Mouse (Mus musculus) cerebellum, adult 2 months (tissue): ENCODE data around the gene Gm9958. TPM values are rescaled to one million over a fixed set of nuclear protein-coding genes. Genes with fewer than 3 reads are reported as not detected.
A peak's percentile ranks its signal among the peaks of the same experiment; 100 is the strongest.

Experiments used
- DNase-seq, 2 experiments: peaks; one replicate each; pipeline ENCODE4 v3.0.0; 2021
- H3K27ac ChIP-seq: fragments of 200-500 bp; 2 replicates; pipeline ENCODE4 v1.5.1; 2012; ENCODE audit warnings: low read length, control low read depth, inconsistent platforms; ENCODE audit not compliant: insufficient read depth
- H3K27me3 ChIP-seq: fragments of 200-500 bp; 2 replicates; pipeline ENCODE4 v1.6.1; 2012; ENCODE audit warnings: inconsistent platforms, mild to moderate bottlenecking, low read length, moderate library complexity; ENCODE audit not compliant: control insufficient read depth, insufficient read depth
- H3K4me1 ChIP-seq: fragments of 200-500 bp; 2 replicates; pipeline ENCODE4 v1.6.1; 2011; ENCODE audit warnings: low read length; ENCODE audit not compliant: control insufficient read depth, insufficient read depth
- H3K4me3 ChIP-seq: fragments of 200-500 bp; replicated peaks from 2 replicates; pipeline ENCODE3; 2011; ENCODE audit warnings: mild to moderate bottlenecking, low read depth, low read length, control low read depth; ENCODE audit not compliant: insufficient read depth
- CTCF ChIP-seq: fragments of 200-500 bp; IDR thresholded peaks from 2 replicates; pipeline ENCODE4 v1.5.1; 2011; ENCODE audit warnings: low read depth, mild to moderate bottlenecking, control low read depth, low read length, moderate library complexity, borderline replicate concordance; ENCODE audit not compliant: insufficient read depth
- POLR2A ChIP-seq: fragments of 200-500 bp; IDR thresholded peaks from 2 replicates; pipeline ENCODE4 v1.6.1; 2011; ENCODE audit warnings: low read length, control low read depth, borderline replicate concordance; ENCODE audit not compliant: insufficient read depth
- WGBS: fragments of 180-500 bp; shearing (Covaris S2); methylation state at CpG from one replicate; pipeline ENCODE4 v1.1.7; 2018; 5-methylcytosine and 5-hydroxymethylcytosine counted together
- polyA plus RNA-seq: library from polyadenylated mRNA; depleted of rRNA; stranded (reverse); fragments of >200 nt; gene quantifications from 2 replicates; pipeline ENCODE4 v1.2.3, GENCODE M21; 2012

Gene Gm9958
- polyA plus RNA-seq, 1 experiment = 2.7 TPM

DNA sequence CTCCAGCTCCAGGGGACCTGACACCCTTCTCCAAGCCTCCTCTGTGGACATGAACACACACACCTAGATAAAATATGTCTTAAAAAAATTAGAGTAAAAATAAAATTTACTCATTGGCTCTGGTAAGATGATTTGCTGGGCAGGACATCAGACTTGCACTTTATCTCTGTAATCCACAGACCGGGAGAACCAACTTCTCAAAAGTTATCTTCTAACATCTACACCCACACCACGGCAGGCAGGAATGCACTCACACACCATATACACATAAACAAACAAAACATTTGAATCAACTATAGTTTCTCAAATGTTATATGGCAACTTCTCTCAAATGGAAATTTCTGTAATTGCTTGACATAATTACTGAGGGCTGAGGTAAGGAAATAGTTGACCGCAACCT is 20.1 kb upstream of the Gm9958 start:
- no peak overlapping the region for H3K4me3 ChIP-seq
- H3K27me3 ChIP-seq = no peaks in the 10 kb centered on the region
- no peak overlapping the region for H3K27ac ChIP-seq
- H3K4me1 ChIP-seq = no peaks in the 10 kb centered on the region
- TF ChIP-seq CTCF (no peak), POLR2A (no peak)
- WGBS = 98% methylated on average over 3 of the region's 3 CpGs
- no peak for DNase-seq

DNA sequence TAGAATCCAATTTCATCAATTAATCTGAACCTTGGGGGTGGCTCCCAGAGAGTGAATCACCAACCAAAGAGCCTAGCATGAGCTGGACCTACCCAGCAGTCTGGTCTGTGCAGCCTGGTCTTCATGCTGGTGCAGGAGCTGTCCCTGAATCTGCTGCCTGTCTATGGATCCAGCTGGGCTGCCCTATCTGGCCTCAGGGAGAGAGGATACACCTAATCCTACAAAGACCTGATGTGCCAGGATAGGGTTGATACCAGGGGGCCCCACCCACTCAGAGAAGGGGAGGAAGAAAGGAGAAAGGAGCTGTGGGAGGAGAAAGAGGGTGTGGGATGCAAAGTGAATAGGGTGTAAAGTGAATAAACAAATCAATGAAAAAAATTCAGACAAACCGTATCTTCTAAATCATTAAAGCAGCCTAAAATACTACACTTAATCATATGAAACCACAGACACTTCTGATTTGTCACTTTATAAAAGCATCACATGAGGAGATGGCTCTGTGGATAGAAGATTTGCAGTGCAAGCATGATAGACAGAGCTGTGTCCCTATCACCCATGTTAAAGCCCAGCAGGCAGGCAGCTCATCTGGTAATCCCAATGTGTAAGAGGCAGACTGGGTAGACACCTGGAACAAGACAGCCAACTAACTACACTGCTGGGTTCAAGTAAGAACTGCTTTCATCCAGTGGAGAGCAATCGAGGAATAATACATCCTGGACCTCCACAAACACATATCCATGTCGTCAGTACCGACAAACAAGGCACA is 13.3 kb upstream of the Gm9958 start:
- H3K4me3 ChIP-seq = no peak overlapping the region
- no peaks in the 10 kb centered on the region for H3K27me3 ChIP-seq
- no peaks in the 10 kb centered on the region for H3K4me1 ChIP-seq
- no peak overlapping the region for H3K27ac ChIP-seq
- TF ChIP-seq POLR2A (no peak), CTCF (no peak)
- 89% methylated on average over 4 of the region's 4 CpGs for WGBS
- DNase-seq = no peak

DNA sequence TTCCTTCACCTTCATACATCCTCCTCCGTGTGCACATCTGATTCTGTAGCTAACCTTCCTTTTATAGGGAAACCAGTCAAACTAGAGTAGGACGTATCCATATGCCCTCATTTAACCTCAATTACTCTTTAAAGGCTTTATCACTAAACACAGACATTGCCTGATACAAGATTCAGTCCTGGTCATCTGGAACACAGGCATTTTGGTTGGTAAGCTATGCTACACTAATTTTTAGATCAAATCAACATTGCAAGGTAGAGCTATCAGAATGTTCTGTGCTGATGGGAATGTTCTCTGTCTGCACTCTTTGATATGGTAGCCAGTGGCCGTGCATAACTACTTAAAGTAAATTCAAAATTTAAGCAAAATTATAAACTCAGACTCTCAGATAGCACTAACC is 11.2 kb upstream of the Gm9958 start:
- no peak overlapping the region for H3K4me3 ChIP-seq
- no peaks in the 10 kb centered on the region for H3K4me1 ChIP-seq
- TF ChIP-seq CTCF = no peak
- no peak for TF ChIP-seq POLR2A
- no peaks in the 10 kb centered on the region for H3K27me3 ChIP-seq
- H3K27ac ChIP-seq = no peak overlapping the region
- no peak for DNase-seq
- WGBS = 91% methylated on average over 3 of the region's 3 CpGs

DNA sequence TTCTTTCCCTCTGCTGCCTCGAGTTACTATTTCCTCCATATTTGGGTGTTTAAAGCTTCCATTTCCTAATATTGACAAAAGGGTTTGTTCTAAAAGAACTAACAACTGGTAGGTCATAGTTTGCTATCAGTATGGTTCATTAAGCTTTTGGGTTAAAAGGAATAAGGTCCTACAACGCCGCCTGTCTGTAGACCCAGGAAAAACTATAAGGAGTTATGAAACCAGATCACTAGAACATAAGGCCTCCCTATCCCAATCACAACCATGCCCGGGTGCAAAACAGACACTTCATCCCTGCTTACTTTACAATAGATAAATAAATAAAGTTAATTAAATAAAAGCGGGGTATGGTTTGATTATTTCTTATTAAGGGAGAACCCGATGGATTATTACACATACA is 2.5 kb upstream of the Gm9958 start:
- H3K27ac ChIP-seq = no peak overlapping the region
- peak overlapping the region; percentile 100 for H3K4me3 ChIP-seq
- peaks cover 3% of the 10 kb centered on the region for H3K4me1 ChIP-seq
- TF ChIP-seq POLR2A = no peak
- TF ChIP-seq CTCF = no peak; the same call in 1 of the 2 replicates
- under 1% methylated on average over 6 of the region's 6 CpGs for WGBS
- H3K27me3 ChIP-seq = no peaks in the 10 kb centered on the region
- peak; percentile 63 to 76 for DNase-seq

DNA sequence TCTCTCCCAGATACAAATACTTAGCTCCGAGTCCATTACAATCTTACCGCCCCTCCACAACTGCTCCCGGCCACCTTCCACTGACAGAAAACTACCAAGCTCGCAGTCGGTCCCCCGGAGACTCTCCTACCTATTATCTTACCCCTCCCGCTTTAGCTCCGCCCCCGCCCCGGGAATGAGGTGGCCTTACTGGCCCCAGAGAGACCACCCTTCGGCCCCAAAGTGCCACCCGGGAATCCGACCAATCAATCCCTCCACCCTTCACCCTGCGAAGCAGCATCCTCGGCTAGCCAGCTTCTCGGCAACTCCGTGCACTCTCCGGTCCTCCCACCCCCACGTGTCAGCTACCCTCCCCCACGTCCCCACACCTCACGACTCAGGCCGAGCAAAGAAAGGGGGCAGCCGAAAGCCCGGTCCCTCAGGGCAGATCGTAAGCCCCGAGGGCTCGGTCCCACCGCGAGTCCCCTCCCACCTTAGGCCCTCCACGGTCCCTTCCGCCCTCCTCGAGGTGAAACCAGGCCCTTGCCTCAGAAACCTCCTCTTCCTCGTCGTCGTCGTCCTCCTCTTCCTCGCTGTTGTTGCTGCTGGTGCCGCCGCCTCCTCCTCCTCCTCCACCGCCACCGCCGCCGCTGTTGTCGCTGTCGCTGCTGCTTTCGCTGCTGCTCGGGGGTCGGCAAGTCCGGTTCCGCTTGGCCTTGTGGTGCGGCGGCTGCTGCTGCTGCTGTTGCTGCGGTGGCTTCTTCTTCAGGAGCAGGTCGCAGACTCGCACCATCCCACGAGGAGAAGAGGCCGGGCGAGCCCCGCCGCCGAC is 1.7 kb upstream of the Gm9958 start:
- TF ChIP-seq CTCF = no peak
- peaks cover 3% of the 10 kb centered on the region for H3K4me1 ChIP-seq
- under 1% methylated on average over 56 of the region's 61 CpGs for WGBS
- peak overlapping the region; percentile 100 for H3K4me3 ChIP-seq
- no peaks in the 10 kb centered on the region for H3K27me3 ChIP-seq
- peak; percentile 58 to 64 for DNase-seq
- peak overlapping the region; percentile 84 for H3K27ac ChIP-seq

DNA sequence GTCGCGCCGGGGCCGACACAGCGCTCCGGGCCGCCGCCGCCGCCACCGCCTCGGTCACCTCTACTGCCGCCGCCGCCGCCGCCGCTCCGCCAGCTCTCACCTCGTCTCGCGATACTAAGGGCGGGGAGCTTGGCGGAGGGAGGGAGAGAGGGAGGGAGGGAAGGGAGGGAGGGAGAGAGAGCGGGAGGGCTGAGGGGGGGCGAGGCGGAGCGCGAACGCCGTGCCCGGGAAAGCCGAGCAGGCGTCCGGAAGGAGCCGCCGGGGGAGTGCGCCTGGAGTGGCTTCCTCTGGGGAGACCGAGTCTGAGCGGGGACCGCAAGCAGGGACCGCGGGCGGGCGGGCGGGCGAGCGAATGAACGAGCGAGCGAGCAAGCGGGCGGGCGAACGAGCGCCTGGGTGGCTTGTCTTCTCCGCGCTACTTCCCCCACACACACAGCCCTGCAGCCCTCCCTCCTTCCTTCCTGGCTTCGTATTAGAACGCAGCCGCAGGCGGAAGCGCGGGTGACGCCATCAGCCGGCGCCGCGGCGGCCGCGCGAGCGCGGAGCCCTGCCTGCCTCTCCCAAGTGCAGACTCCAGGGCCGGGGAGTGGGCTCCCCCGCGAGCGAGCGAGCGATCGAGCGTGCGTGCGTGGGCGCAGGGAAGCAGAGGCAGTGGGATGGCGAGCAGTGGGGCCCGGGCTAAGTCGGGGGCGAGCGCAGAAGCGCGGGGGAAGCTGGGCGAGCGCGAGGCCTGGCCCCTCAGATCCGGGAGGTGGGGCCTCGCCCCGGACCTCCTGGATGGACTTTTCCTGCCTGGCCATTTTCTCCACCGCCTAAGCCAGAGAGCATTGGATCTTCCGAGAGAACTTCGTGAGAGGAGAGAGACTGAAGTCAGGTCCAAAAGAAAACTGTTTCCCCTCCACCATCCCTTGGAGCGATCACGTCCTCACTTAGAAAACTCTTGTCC is 610 bp upstream of the Gm9958 start, which contains the start of gene Ankrd17:
Gene Ankrd17 (minus strand): TSS at position 457 of the 946 bp plus-strand sequence.
- Histone ChIP-seq H3K4me3 (peak within 1 kb of the TSS; percentile 100), H3K4me1 (peaks cover 3% of the 10 kb centered on the region), H3K27ac (peak within 1 kb of the TSS; percentile 84), H3K27me3 (no peaks in the 10 kb centered on the region)
- DNase-seq = peak; percentile 93 to 94
- under 1% methylated on average over 85 of the region's 104 CpGs for WGBS
- TF ChIP-seq CTCF = no peak
- TF ChIP-seq POLR2A = peak; percentile 77

DNA sequence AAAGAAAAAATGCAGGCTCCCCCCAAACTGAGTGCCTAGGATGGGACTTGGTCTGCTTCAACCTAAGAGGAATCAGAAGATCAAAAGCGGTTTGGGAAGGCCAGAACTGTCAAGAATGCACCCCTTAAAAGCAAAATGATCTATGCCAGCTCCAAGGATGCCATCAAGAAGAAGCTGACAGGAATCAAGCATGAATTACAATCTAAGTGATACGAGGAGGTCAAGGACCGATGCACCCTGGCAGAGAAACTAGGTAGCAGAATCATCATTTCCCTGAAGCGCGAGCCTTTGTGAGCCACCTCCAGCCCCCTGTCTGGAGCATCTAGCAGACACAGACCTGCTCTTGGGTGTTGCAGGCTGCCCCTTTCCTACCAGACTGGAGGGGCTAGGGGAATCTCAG is 3.4 kb downstream of the Gm9958 start:
- 86% methylated on average over 5 of the region's 5 CpGs for WGBS
- DNase-seq = no peak

More for the DNA sequence above, 3.4 kb downstream of the Gm9958 start:
- H3K27ac ChIP-seq = no peak overlapping the region
- no peaks in the 10 kb centered on the region for H3K27me3 ChIP-seq
- no peak overlapping the region for H3K4me3 ChIP-seq
- no peaks in the 10 kb centered on the region for H3K4me1 ChIP-seq
- TF ChIP-seq CTCF (no peak), POLR2A (no peak)
